Mouse (Mus musculus): ENCODE measurements around the gene Il11ra1.
"Not testable (repeated sequence)": the region's sequence is repeated elsewhere in the genome, so short reads cannot be mapped to it uniquely, and the experiment has no call there.

The Il11ra1 gene

DNA sequence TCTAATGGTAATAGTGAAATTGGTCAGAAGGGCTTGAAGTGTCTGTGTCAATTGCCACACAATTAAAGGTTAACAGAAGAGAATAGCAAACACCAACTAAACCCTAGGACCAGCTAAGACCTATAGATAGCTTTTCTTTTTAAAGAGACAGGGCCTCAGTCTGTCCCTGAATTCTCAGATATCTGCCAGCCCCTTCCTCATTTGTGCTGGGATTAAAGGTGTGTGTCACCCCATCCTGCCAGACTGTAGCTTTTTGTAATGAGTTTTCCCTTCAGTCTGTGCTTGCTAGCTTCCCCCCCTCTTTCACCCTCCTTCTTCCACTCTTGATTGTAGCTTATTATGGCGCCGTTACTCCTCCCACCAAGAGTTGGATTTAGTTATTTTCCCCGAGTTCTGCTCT is 83.4 kb downstream of the Il11ra1 start:
- not testable (repeated sequence) for DNase-seq

Data from lung, postnatal 4 days (tissue).